Mouse (Mus musculus) limb, embryonic 10.5 days (tissue): Measurements from ENCODE around the gene 5031410I06Rik. TPM values are rescaled to one million over a fixed set of nuclear protein-coding genes. Genes with fewer than 3 reads are reported as not detected.
"Not testable (repeated sequence)": the region's sequence is repeated elsewhere in the genome, so short reads cannot be mapped to it uniquely, and the experiment has no call there.

Experiments
- DNase-seq: peaks from one replicate; pipeline ENCODE4 v3.0.0-alpha.2; 2017; ENCODE audit warnings: low spot score
- H3K27ac ChIP-seq: fragments of 300-500 bp; sonication (generic); 2 replicates; pipeline ENCODE4 v1.5.1; 2016; ENCODE audit warnings: mild to moderate bottlenecking
- H3K27me3 ChIP-seq: fragments of 300-500 bp; sonication (generic); 2 replicates; pipeline ENCODE4 v1.6.1; 2016; ENCODE audit warnings: low read depth, mild to moderate bottlenecking; ENCODE audit not compliant: poor library complexity, severe bottlenecking
- H3K36me3 ChIP-seq: fragments of 300-500 bp; sonication (generic); 2 replicates; pipeline ENCODE4 v1.6.1; 2016; ENCODE audit warnings: mild to moderate bottlenecking, moderate library complexity
- H3K4me1 ChIP-seq: fragments of 300-500 bp; sonication (generic); 2 replicates; pipeline ENCODE4 v1.6.1; 2016
- H3K4me3 ChIP-seq: fragments of 300-500 bp; sonication (generic); 2 replicates; pipeline ENCODE4 v1.5.1; 2016; ENCODE audit warnings: mild to moderate bottlenecking, moderate library complexity
- H3K9me3 ChIP-seq: fragments of 300-500 bp; sonication (generic); replicated peaks from 2 replicates; pipeline ENCODE4 v1.6.1; 2016; ENCODE audit warnings: mild to moderate bottlenecking
- WGBS: fragments of 180-500 bp; shearing (Covaris S2); methylation state at CpG from one replicate; pipeline ENCODE4 v1.1.7; 2016; 5-methylcytosine and 5-hydroxymethylcytosine counted together
- polyA plus RNA-seq: library from polyadenylated mRNA; unstranded; fragments of >200 nt; fragmentation: Nextera tagmentation; extraction: Ambion mirVana; gene quantifications from 2 replicates; pipeline ENCODE4 v1.2.1, GENCODE M21; 2016

5031410I06Rik gene
- not detected in 2 replicates for polyA plus RNA-seq

GRCm38 (mm10) chr5:26105262-26105661 is at the start of gene 5031410I06Rik:
TSS of gene 5031410I06Rik (minus strand) at chr5:26105362.
- not testable (repeated sequence) for DNase-seq, H3K27me3 ChIP-seq, H3K36me3 ChIP-seq, H3K9me3 ChIP-seq, H3K4me3 ChIP-seq, H3K27ac ChIP-seq, H3K4me1 ChIP-seq
- no CpG with 5 or more reads among the region's 3 CpGs for WGBS

GRCm38 (mm10) chr5:26142891-26143290 is 37.7 kb upstream of the 5031410I06Rik start:
- H3K4me3 ChIP-seq: no peak overlapping the region
- H3K27me3 ChIP-seq: no peaks in the 10 kb centered on the region
- no peaks in the 10 kb centered on the region for H3K9me3 ChIP-seq
- DNase-seq: no peak
- H3K27ac ChIP-seq: no peak overlapping the region
- H3K4me1 ChIP-seq: no peaks in the 10 kb centered on the region
- 80% methylated on average over 6 of the region's 6 CpGs for WGBS
- no peaks in the 10 kb centered on the region for H3K36me3 ChIP-seq

GRCm38 (mm10) chr5:26121321-26121720 is 16.2 kb upstream of the 5031410I06Rik start, which contains the start of gene Gm10220:
TSS of gene Gm10220 (minus strand) at chr5:26121421.
- H3K27ac ChIP-seq, H3K9me3 ChIP-seq, DNase-seq, H3K4me1 ChIP-seq, H3K4me3 ChIP-seq, H3K36me3 ChIP-seq, H3K27me3 ChIP-seq: not testable (repeated sequence)
- no CpG with 5 or more reads among the region's 3 CpGs for WGBS

- not testable (repeated sequence) for DNase-seq
- 87% methylated on average over 1 of the region's 1 CpGs for WGBS
Observed at GRCm38 (mm10) chr5:26089191-26089590, 16.0 kb downstream of the 5031410I06Rik start, which contains the start of gene Gm10471. TSS of gene Gm10471 (minus strand) at chr5:26089291.

GRCm38 (mm10) chr5:26079023-26079422 is 26.1 kb downstream of the 5031410I06Rik start:
- H3K36me3 ChIP-seq, H3K27ac ChIP-seq, H3K9me3 ChIP-seq, H3K4me3 ChIP-seq, H3K4me1 ChIP-seq, H3K27me3 ChIP-seq: not testable (repeated sequence)
- DNase-seq: peak; percentile 26

More at GRCm38 (mm10) chr5:26089191-26089590, 16.0 kb downstream of the 5031410I06Rik start, which contains the start of gene Gm10471:
- H3K36me3 ChIP-seq, H3K4me3 ChIP-seq, H3K27ac ChIP-seq, H3K27me3 ChIP-seq, H3K4me1 ChIP-seq, H3K9me3 ChIP-seq: not testable (repeated sequence)

- Histone ChIP-seq H3K4me1 (no peaks in the 10 kb centered on the region), H3K27me3 (no peaks in the 10 kb centered on the region), H3K36me3 (no peaks in the 10 kb centered on the region), H3K27ac (no peak overlapping the region), H3K9me3 (peaks cover 2% of the 10 kb centered on the region; the same call in 1 of the 2 replicates), H3K4me3 (no peak overlapping the region)
- no peak for DNase-seq
- WGBS: 89% methylated on average over 24 of the region's 24 CpGs
Observed at GRCm38 (mm10) chr5:26070716-26071115, 34.4 kb downstream of the 5031410I06Rik start.

GRCm38 (mm10) chr5:26058481-26058880 is 46.7 kb downstream of the 5031410I06Rik start, which contains the start of gene Gm7347:
TSS of gene Gm7347 (minus strand) at chr5:26058581.
- H3K27ac ChIP-seq, DNase-seq, H3K27me3 ChIP-seq, H3K4me3 ChIP-seq, H3K9me3 ChIP-seq, H3K36me3 ChIP-seq, H3K4me1 ChIP-seq: not testable (repeated sequence)
- no CpG with 5 or more reads among the region's 2 CpGs for WGBS

Other genes starting within 250 kb of the 5031410I06Rik start
- not detected in 2 replicates for gene Gm21663, start 163.0 kb downstream of the 5031410I06Rik start, polyA plus RNA-seq
- gene Gm21671, start 150.9 kb downstream of the 5031410I06Rik start, polyA plus RNA-seq: not detected in 2 replicates
- not detected in 2 replicates for gene Gm21680, start 132.7 kb downstream of the 5031410I06Rik start, polyA plus RNA-seq
- gene Gm21698, start 116.7 kb downstream of the 5031410I06Rik start, polyA plus RNA-seq: not detected in 2 replicates
- gene Gm1979, start 100.6 kb downstream of the 5031410I06Rik start, polyA plus RNA-seq: not detected in 2 replicates
- not detected in 2 replicates for gene Gm5862, start 82.4 kb downstream of the 5031410I06Rik start, polyA plus RNA-seq
- not detected in 2 replicates for gene Speer4a, start 65.8 kb downstream of the 5031410I06Rik start, polyA plus RNA-seq
- not detected in 2 replicates for gene Gm7347, start 46.8 kb downstream of the 5031410I06Rik start, polyA plus RNA-seq
- gene Gm10471, start 16.1 kb downstream of the 5031410I06Rik start, polyA plus RNA-seq: not detected in 2 replicates
- gene Gm10220, start 16.1 kb upstream of the 5031410I06Rik start, polyA plus RNA-seq: not detected in 2 replicates
- gene Gm7361, start 152.3 kb upstream of the 5031410I06Rik start, polyA plus RNA-seq: not detected in 2 replicates